Mouse (Mus musculus) skeletal muscle tissue, postnatal 0 days (tissue): ENCODE measurements around the gene Tnfrsf23. TPM values are rescaled to one million over a fixed set of nuclear protein-coding genes. Genes with fewer than 3 reads are reported as not detected.

ENCODE experiments used
- polyA plus RNA-seq: library from polyadenylated mRNA; unstranded; fragments of >200 nt; fragmentation: Nextera tagmentation; extraction: Ambion mirVana; gene quantifications from 2 replicates; pipeline ENCODE4 v1.2.1, GENCODE M21; 2015

The Tnfrsf23 gene
- 6.8 and 6.9 TPM in 2 replicates for polyA plus RNA-seq

DNA sequence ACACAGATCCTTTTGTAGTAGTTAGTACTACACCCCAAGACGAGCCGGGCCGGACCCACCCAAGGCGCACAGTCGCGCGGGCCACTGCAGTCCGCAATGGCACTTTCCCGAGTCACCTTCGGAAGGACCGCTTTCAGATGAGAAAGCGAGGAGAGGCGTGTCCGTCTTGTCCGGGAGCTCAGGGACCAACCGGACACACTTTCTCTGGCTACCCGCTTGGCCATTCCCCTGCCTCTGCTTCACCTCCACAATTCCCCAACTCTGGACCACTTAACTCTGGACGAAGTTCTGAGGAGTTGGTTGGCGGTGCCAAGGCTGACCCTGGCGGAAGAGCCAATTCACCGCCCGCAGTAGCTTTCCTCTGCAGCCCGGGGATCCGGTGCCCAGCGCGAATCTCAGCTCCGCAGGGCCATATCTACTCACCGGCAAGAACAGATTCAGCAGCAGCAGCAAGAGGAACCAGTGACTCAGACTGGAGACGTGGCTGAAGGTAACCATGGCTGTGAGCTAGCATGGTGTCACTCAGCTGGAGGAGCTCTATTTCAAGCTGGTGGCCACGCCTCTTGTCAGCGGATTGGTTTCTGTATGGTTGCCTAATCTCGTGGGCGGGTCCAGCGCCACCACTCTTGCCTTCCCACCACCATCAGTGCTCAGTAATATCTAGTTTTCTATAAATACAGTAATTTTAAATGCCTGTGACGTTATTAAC is at the start of gene Tnfrsf23:
Gene Tnfrsf23, minus strand, starts transcription at position 514 of the 709 bp plus-strand sequence.

DNA sequence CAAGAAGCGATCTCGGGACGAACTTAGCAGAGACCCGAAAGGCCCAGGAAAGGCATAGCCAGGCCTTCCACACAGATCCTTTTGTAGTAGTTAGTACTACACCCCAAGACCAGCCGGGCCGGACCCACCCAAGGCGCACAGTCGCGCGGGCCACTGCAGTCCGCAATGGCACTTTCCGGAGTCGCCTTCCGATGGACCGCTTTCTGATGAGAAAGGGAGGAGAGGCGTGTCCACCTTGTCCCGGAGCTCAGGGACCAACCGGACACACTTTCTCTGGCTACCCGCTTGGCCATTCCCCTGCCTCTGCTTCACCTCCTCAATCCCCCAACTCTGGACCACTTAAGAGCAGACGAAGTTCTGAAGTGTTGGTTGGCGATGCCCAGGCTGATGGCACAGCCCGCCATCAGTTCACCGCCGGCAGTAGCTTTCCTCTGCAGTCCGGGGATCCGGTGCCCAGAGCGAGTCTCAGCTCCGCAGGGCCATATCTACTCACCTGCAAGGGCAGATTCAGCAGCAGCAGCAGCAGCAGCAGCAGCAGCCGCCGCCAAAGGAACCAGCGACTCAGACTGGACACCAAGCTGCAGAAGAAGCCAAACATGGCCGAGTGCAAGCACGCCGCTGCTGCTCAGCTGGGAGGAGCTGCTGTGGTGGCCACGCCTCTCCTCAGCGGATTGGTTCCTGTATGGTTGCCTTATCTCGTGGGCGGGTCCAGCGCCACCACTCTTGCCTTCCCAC is 36.5 kb downstream of the Tnfrsf23 start, which contains the start of gene Tnfrsf22:
Gene Tnfrsf22, minus strand, starts transcription at position 628 of the 735 bp plus-strand sequence.

DNA sequence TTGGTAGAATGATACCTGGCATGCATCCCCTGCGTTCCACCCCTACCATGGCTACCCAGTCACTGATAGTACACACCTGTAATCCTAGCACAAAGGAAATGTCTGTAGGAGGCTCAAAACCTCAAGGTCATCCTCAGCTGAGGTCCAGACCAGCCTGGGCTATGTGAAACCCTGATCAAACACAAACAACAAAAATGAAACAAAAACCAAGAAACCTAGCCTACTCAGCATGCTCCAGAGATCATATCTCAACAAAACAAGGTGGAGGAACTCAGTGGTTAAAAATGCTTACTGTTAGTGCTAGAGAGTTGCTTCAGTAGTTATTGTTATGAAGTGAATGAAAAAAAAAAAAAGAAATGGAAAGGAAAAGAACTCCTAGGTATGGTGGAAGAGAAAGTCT is 57.1 kb downstream of the Tnfrsf23 start, which contains the start of gene Tnfrsf26:
Gene Tnfrsf26, minus strand, starts transcription at position 183 of the 400 bp plus-strand sequence.

Other genes starting within 250 kb of the Tnfrsf23 start
- 1,642 and 2,135 TPM in 2 replicates for gene Cdkn1c, start 224.8 kb downstream of the Tnfrsf23 start, polyA plus RNA-seq
- 0.40 and 0.61 TPM in 2 replicates for gene Slc22a18, start 212.1 kb downstream of the Tnfrsf23 start, polyA plus RNA-seq
- gene Phlda2, start 182.7 kb downstream of the Tnfrsf23 start, polyA plus RNA-seq, result not detected in 2 replicates
- gene Nap1l4, start 136.8 kb downstream of the Tnfrsf23 start, polyA plus RNA-seq, result 149 and 163 TPM in 2 replicates
- 26.2 and 32.1 TPM in 2 replicates for gene Cars, start 85.8 kb downstream of the Tnfrsf23 start, polyA plus RNA-seq
- 0.32 and 0.37 TPM in 2 replicates for gene Tnfrsf26, start 57.1 kb downstream of the Tnfrsf23 start, polyA plus RNA-seq
- 6.7 and 7.8 TPM in 2 replicates for gene Tnfrsf22, start 36.2 kb downstream of the Tnfrsf23 start, polyA plus RNA-seq
- gene Osbpl5, start 71.1 kb upstream of the Tnfrsf23 start, polyA plus RNA-seq, result 19.5 and 19.8 TPM in 2 replicates
- gene Mrgprg, start 81.1 kb upstream of the Tnfrsf23 start, polyA plus RNA-seq, result not detected in 2 replicates
- gene Mrgpre, start 98.6 kb upstream of the Tnfrsf23 start, polyA plus RNA-seq, result 0.60 and 0.78 TPM in 2 replicates
- gene Nadsyn1, start 137.0 kb upstream of the Tnfrsf23 start, polyA plus RNA-seq, result 3.8 and 5.4 TPM in 2 replicates
- gene Dhcr7, start 137.3 kb upstream of the Tnfrsf23 start, polyA plus RNA-seq, result 9.9 and 11.1 TPM in 2 replicates
- gene Gm498, start 181.0 kb upstream of the Tnfrsf23 start, polyA plus RNA-seq, result not detected in 2 replicates